Mouse (Mus musculus) retina, postnatal 7 days (tissue): ENCODE data around the gene Zfp960.
"Not testable (repeated sequence)": the region's sequence is repeated elsewhere in the genome, so short reads cannot be mapped to it uniquely, and the experiment has no call there.

Source experiments
- DNase-seq: peaks from one replicate; pipeline ENCODE4 v3.0.0-alpha.2; 2012; ENCODE audit warnings: low read depth, low spot score

The Zfp960 gene

DNA sequence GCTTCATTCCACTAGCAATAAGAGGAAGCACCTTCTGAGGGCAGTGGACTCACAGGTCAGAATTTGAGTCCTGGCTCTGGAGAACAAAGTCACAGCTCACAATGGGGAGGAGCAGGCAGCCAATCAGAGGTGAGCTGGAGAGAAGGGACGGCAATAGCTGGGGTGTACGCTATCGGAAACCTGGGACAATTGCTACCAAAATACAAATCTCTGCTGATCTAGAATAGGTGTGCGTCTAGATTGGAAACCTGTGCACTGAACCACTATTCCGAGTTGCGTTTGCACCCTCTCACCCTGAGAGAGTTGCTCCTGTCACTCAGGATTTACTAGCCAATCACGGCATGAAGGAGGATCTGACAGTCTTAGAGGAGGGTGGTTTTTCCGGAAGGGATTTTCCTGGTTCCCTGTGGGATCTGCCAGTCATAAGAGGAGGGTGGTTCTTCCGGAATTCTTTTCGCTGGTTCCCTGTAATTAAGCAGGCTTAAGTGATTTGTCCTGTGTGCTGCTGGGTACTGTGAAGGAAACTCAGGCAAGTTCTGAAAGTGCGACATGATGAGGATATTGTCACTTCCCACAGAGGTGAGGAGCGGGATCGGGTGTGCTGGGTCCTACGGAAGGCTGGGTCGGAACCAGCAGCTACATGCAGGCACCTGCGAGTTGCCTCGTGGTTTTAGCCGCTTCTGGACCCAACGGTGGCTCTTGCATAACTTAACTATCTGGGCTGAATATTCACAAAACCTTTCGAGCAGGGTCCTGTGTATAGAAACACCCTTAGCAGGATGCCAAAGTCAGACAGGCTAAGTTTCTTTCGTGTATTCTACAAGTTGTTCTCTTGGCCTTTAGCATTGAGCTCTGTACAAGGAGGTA lies at the start of gene Zfp960:
Gene Zfp960 (plus strand): TSS at position 486 of the 867 bp plus-strand sequence.
- DNase-seq: peak; percentile 79

GRCm38 (mm10) chr17:17018071-17018470 lies 45.8 kb upstream of the Zfp960 start:
- not testable (repeated sequence) for DNase-seq

DNA sequence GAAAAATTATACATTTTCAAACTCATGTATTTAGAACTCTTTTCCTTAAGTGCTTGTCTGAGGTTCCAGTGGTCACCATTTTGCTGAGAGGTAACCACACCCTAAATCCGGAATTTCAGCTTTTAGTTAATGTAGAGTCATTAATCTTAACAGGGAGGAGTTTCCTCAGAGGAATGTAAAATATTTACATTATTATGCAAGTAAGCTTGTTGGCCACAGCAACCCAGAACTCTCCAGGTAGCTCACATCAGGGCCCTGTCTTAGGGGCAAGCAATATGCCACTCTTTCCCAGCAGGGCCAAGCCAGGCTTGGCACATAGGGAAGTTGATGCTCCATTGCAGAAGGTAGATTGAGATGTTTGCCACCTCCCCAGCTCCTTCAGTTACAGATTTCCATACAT lies 4.3 kb upstream of the Zfp960 start:
- DNase-seq: not testable (repeated sequence)

- DNase-seq: not testable (repeated sequence)
These were observed 57.1 kb downstream of the Zfp960 start, which contains the start of gene Zfp97 for GRCm38 (mm10) chr17:17120830-17121502. TSS of gene Zfp97 (plus strand) at chr17:17121415.
